In the genomic region with DNA sequence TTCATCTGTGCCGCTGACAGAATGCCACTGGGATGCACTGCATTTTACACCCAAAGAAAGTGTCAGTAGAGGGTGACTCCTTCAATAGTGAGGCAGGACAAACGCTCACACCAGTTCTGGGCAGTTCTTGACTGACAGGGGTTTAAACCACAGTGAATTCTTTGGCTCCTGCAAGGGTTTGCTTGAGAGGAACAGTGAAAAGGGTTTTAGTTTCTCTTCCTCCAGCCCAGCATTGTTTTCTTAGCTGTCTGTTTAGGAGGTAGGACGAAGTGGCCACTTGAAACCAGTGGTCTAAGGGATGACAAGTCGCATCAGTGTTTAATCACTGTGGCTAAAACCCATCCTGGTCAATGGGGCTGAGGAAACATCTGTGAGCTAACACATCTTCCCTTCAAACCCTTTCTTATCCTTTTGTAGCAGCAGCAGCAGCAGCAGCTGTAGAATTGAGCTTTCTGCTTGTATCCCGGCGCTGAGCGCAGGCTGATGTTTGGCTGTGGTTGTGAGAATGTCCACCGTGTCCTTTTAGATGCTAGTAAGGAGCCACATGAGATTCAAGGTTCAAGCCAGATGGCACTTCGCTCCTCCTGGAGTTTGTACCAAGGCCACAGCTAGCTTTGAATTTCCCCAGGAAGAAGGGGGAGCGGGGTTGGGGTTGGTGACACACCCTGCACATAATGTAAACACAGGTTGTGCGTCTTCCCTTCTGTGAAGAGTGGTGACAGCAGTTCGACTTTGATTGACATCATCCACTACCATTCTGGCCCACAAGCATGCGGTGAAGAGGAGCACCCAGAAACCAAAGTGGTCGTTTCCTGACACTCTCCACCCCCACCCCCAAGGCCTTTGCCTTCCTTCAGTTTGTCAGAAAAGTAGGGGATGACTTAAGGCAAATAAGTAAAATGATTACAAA, we compare ENCODE assay signal across 7 mouse cellular contexts.
DNase-seq lines count a peak whose midpoint lies in the region; ATAC-seq and TF ChIP-seq lines count a peak whose summit lies in the region.

No protein-coding gene starts in this region.

- 32% methylated on average over 14 of the region's 14 CpGs for WGBS in lung, adult 2 months
- WGBS in embryonic facial prominence, embryonic 14.5 days = 52% methylated on average over 14 of the region's 14 CpGs

- no peaks in the 10 kb centered on the region for H3K27me3 ChIP-seq in embryonic facial prominence, embryonic 14.5 days (replicated peaks; ENCODE audit: control insufficient read depth, insufficient read depth, low read length)

- peak; percentile 48 to 66 for DNase-seq in lung, adult 18-20 months
- DNase-seq in lung, adult 2 months = no peak
- DNase-seq in embryonic facial prominence, embryonic 14.5 days (ENCODE audit: low spot score) = no peak
- DNase-seq in thymus, postnatal 0 days (ENCODE audit: low spot score) = peak; percentile 40
- DNase-seq in left cerebral cortex, postnatal 25 days (ENCODE audit: low spot score in 2 of 2) = no peak
- DNase-seq in kidney, adult 11 months = no peak

- ATAC-seq in embryonic facial prominence, embryonic 14.5 days (ENCODE audit: low read depth) = no peak
- peak; percentile 80 for ATAC-seq in megakaryocyte, adult 5-6 weeks (ENCODE audit: poor library complexity, severe bottlenecking)

- TF ChIP-seq POLR2A in lung, adult 2 months (IDR thresholded peaks at IDR 0.05; ENCODE audit: borderline replicate concordance, extremely low read depth, low read depth, low read length) = no peak

- H3K9ac ChIP-seq in embryonic facial prominence, embryonic 14.5 days (ENCODE audit: low read depth, low read length) = no peak overlapping the region

- H3K4me3 ChIP-seq in lung, adult 2 months (replicated peaks; ENCODE audit: extremely low read depth, low read depth, low read length) = no peak overlapping the region
- no peak overlapping the region for H3K4me3 ChIP-seq in embryonic facial prominence, embryonic 14.5 days (ENCODE audit: low read depth, low read length)

- peaks cover 7% of the 10 kb centered on the region for H3K4me1 ChIP-seq in lung, adult 2 months (ENCODE audit: control insufficient read depth, insufficient read depth, low read length)
- H3K4me1 ChIP-seq in embryonic facial prominence, embryonic 14.5 days (ENCODE audit: control insufficient read depth, insufficient read depth, low read length) = 0 out of 2 replicates have a peak, but pooled peaks cover 10% of the 10 kb centered on the region

- no peaks in the 10 kb centered on the region for H3K36me3 ChIP-seq in embryonic facial prominence, embryonic 14.5 days (ENCODE audit: control insufficient read depth, insufficient read depth, low read length)

- no peaks in the 10 kb centered on the region for H3K9me3 ChIP-seq in embryonic facial prominence, embryonic 14.5 days (ENCODE audit: control insufficient read depth, low read length)

- TF ChIP-seq CTCF in lung, adult 2 months (IDR thresholded peaks at IDR 0.05; ENCODE audit: insufficient read depth, low read length) = no peak

- H3K4me2 ChIP-seq in embryonic facial prominence, embryonic 14.5 days (ENCODE audit: low read depth, low read length) = no peak overlapping the region

- intact Hi-C loops in left cerebral cortex, postnatal 25 days (cut with DNase I) = no loop called here

- H3K27ac ChIP-seq in embryonic facial prominence, embryonic 14.5 days (replicated peaks; ENCODE audit: low read depth, low read length) = peak overlapping the region; percentile 44; the same call in 1 of the 2 replicates

Comparison
In these comparisons a context has a peak if more than half of its experiments do, and no peak if none do; other contexts are left out.
1. DNase-seq: peak in lung, adult 18-20 months (2 of 2) and thymus, postnatal 0 days (single experiment); none in lung, adult 2 months (single experiment), embryonic facial prominence, embryonic 14.5 days (single experiment), left cerebral cortex, postnatal 25 days (0 of 2) and kidney, adult 11 months (single experiment).